Mouse (Mus musculus): ENCODE results near the gene Peli2.

Gene Peli2

GRCm38 (mm10) chr14:48190946-48191345 is 70.3 kb downstream of the Peli2 start:
- no peak for DNase-seq (ENCODE audit: low spot score)

- DNase-seq (ENCODE audit: low spot score) = no peak
Measured at GRCm38 (mm10) chr14:48191925-48192324, 71.3 kb downstream of the Peli2 start.

- DNase-seq (ENCODE audit: low spot score) = no peak
Measured at GRCm38 (mm10) chr14:48196804-48197203, 76.2 kb downstream of the Peli2 start.

GRCm38 (mm10) chr14:48197287-48197686 is 76.7 kb downstream of the Peli2 start:
- no peak for DNase-seq (ENCODE audit: low spot score)

GRCm38 (mm10) chr14:48198190-48198954 is 77.7 kb downstream of the Peli2 start:
- DNase-seq (ENCODE audit: low spot score) = no peak

GRCm38 (mm10) chr14:48198957-48199356 is 78.3 kb downstream of the Peli2 start:
- no peak for DNase-seq (ENCODE audit: low spot score)

- no peak for DNase-seq (ENCODE audit: low spot score)
Measured at GRCm38 (mm10) chr14:48199506-48199905, 78.9 kb downstream of the Peli2 start.

GRCm38 (mm10) chr14:48200291-48200690 is 79.7 kb downstream of the Peli2 start:
- DNase-seq (ENCODE audit: low spot score) = no peak

GRCm38 (mm10) chr14:48200788-48201187 is 80.2 kb downstream of the Peli2 start:
- no peak for DNase-seq (ENCODE audit: low spot score)

- DNase-seq (ENCODE audit: low spot score) = no peak
Measured at GRCm38 (mm10) chr14:48201403-48201802, 80.8 kb downstream of the Peli2 start.

- DNase-seq (ENCODE audit: low spot score) = no peak
Measured at GRCm38 (mm10) chr14:48202096-48203036, 81.7 kb downstream of the Peli2 start.

GRCm38 (mm10) chr14:48205044-48205443 is 84.4 kb downstream of the Peli2 start:
- DNase-seq (ENCODE audit: low spot score) = no peak

- DNase-seq (ENCODE audit: low spot score) = no peak
Measured at GRCm38 (mm10) chr14:48205635-48206034, 85.0 kb downstream of the Peli2 start.

GRCm38 (mm10) chr14:48207119-48207518 is 86.5 kb downstream of the Peli2 start:
- no peak for DNase-seq (ENCODE audit: low spot score)

- no peak for DNase-seq (ENCODE audit: low spot score)
Measured at GRCm38 (mm10) chr14:48207746-48208640, 87.4 kb downstream of the Peli2 start.

- DNase-seq (ENCODE audit: low spot score) = no peak
Measured at GRCm38 (mm10) chr14:48209436-48209835, 88.8 kb downstream of the Peli2 start.

GRCm38 (mm10) chr14:48210089-48210488 is 89.5 kb downstream of the Peli2 start:
- no peak for DNase-seq (ENCODE audit: low spot score)

- DNase-seq (ENCODE audit: low spot score) = no peak
Measured at GRCm38 (mm10) chr14:48211526-48211925, 90.9 kb downstream of the Peli2 start.

- DNase-seq (ENCODE audit: low spot score) = no peak
Measured at GRCm38 (mm10) chr14:48212839-48213238, 92.2 kb downstream of the Peli2 start.

GRCm38 (mm10) chr14:48213593-48213992 is 93.0 kb downstream of the Peli2 start:
- DNase-seq (ENCODE audit: low spot score) = no peak

GRCm38 (mm10) chr14:48222051-48222450 is 101.4 kb downstream of the Peli2 start:
- no peak for DNase-seq (ENCODE audit: low spot score)

- no peak for DNase-seq (ENCODE audit: low spot score)
Measured at GRCm38 (mm10) chr14:48222684-48223083, 102.1 kb downstream of the Peli2 start.
